Mouse (Mus musculus) right cerebral cortex, adult 18-20 months (tissue): ENCODE data around the gene P2ry14.
"Not testable (repeated sequence)": the region's sequence is repeated elsewhere in the genome, so short reads cannot be mapped to it uniquely, and the experiment has no call there.

Source experiments
- DNase-seq: peaks from one replicate; pipeline ENCODE4 v3.0.0; 2022; ENCODE audit warnings: mixed read lengths

Gene P2ry14

GRCm38 (mm10) chr3:59102146-59102545, 51.3 kb downstream of the P2ry14 start:
- no peak for DNase-seq

- no peak for DNase-seq
Measured at GRCm38 (mm10) chr3:59101218-59101986, 52.0 kb downstream of the P2ry14 start, which contains the start of gene Gpr171. Gene Gpr171, minus strand, starts transcription at chr3:59101821.

- no peak for DNase-seq
Measured at GRCm38 (mm10) chr3:59098540-59098939, 54.9 kb downstream of the P2ry14 start.

GRCm38 (mm10) chr3:59097421-59097820, 56.0 kb downstream of the P2ry14 start:
- DNase-seq: no peak

- no peak for DNase-seq
Measured at GRCm38 (mm10) chr3:59092702-59093101, 60.7 kb downstream of the P2ry14 start.

- DNase-seq: no peak
Measured at GRCm38 (mm10) chr3:59080919-59081318, 72.5 kb downstream of the P2ry14 start.

- no peak for DNase-seq
Measured at GRCm38 (mm10) chr3:59080293-59080916, 73.0 kb downstream of the P2ry14 start.

GRCm38 (mm10) chr3:59079327-59079726, 74.1 kb downstream of the P2ry14 start:
- DNase-seq: peak; percentile 39

- DNase-seq: no peak
Measured at GRCm38 (mm10) chr3:59078585-59078984, 74.8 kb downstream of the P2ry14 start.

GRCm38 (mm10) chr3:59077278-59077677, 76.1 kb downstream of the P2ry14 start:
- DNase-seq: no peak

GRCm38 (mm10) chr3:59069071-59069470, 84.3 kb downstream of the P2ry14 start:
- not testable (repeated sequence) for DNase-seq

GRCm38 (mm10) chr3:59066558-59067294, 86.7 kb downstream of the P2ry14 start:
- peak; percentile 12 for DNase-seq

- peak; percentile 17 for DNase-seq
Measured at GRCm38 (mm10) chr3:59065937-59066336, 87.5 kb downstream of the P2ry14 start.
